Mouse (Mus musculus): ENCODE measurements around the gene Col9a1. TPM values are rescaled to one million over a fixed set of nuclear protein-coding genes. Genes with fewer than 3 reads are reported as not detected.

Gene Col9a1
- polyA plus RNA-seq, 1 experiment from 2014 or later = 0.07 TPM

DNA sequence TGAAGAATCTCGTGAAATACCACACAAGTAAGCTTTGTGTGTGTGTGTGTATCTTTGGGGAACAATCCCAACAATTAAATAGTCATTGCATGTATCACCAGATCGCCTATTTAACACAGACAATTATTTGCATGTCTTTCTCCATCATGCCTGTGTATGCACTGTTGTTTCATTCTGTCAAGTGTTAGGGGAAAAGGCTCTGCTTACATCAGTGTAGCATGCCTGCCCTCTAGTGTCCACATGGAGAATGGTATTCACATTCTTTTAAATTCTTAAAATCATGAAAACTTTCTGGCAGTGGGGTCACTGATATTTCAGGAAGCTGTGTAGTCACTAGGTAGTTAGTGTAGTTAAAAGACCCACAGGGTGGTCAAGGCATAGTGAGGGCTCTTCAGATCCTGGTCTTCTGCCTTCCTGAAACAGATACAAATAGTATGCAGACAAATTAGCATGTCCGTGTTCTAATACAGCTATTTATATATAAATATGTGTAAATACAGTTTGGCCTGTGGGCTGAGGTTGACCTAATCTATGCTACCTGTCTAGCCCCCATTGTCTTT, 71.8 kb downstream of the Col9a1 start:
- no peaks in the 10 kb centered on the region for H3K36me3 ChIP-seq (ENCODE audit: control insufficient read depth, insufficient read depth)
- H3K9ac ChIP-seq (ENCODE audit: low read depth, low read length) = no peak overlapping the region
- no peaks in the 10 kb centered on the region for H3K9me3 ChIP-seq (replicated peaks; ENCODE audit: control insufficient read depth, low read length)
- H3K27me3 ChIP-seq (ENCODE audit: control insufficient read depth, insufficient read depth, low read depth, low read length) = no peaks in the 10 kb centered on the region
- no peak overlapping the region for H3K27ac ChIP-seq (ENCODE audit: low read length)
- ATAC-seq (ENCODE audit: low read depth) = no peak
- no peak overlapping the region for H3K4me3 ChIP-seq (ENCODE audit: low read depth, low read length)
- H3K4me2 ChIP-seq (ENCODE audit: low read depth, low read length) = no peak overlapping the region
- 38% methylated on average over 3 of the region's 3 CpGs for WGBS (ENCODE audit: insufficient replicate concordance)
- H3K4me1 ChIP-seq (ENCODE audit: control insufficient read depth, low read depth, low read length) = no peaks in the 10 kb centered on the region

DNA sequence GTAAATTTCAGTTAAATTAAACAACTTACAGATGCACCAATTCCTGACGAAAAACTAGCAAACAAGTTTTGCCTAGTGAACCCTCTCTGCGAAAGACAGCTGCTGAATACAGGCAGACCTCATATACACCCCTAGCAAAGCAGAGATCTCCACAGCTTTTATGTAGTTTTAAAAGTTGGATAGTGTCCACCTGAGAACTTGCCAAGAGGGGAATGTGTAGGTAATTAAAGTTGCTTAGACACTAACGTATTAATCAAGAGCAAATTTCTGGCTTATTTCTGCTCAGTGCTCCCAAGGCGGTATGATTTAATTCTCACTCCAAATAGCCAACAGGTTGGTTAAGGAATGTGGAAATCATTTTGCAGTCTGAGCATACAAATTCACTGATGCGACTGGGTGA, 80.6 kb downstream of the Col9a1 start:
- ATAC-seq (ENCODE audit: low read depth) = no peak
- Histone ChIP-seq H3K4me2 (ENCODE audit: low read depth, low read length) (no peak overlapping the region), H3K27ac (ENCODE audit: low read length) (no peak overlapping the region), H3K4me3 (ENCODE audit: low read depth, low read length) (no peak overlapping the region), H3K9me3 (replicated peaks; ENCODE audit: control insufficient read depth, low read length) (no peaks in the 10 kb centered on the region), H3K4me1 (ENCODE audit: control insufficient read depth, low read depth, low read length) (no peaks in the 10 kb centered on the region), H3K27me3 (ENCODE audit: control insufficient read depth, insufficient read depth, low read depth, low read length) (no peaks in the 10 kb centered on the region), H3K36me3 (ENCODE audit: control insufficient read depth, insufficient read depth) (no peaks in the 10 kb centered on the region), H3K9ac (ENCODE audit: low read depth, low read length) (no peak overlapping the region)
- 61% methylated on average over 5 of the region's 5 CpGs for WGBS (ENCODE audit: insufficient replicate concordance)

DNA sequence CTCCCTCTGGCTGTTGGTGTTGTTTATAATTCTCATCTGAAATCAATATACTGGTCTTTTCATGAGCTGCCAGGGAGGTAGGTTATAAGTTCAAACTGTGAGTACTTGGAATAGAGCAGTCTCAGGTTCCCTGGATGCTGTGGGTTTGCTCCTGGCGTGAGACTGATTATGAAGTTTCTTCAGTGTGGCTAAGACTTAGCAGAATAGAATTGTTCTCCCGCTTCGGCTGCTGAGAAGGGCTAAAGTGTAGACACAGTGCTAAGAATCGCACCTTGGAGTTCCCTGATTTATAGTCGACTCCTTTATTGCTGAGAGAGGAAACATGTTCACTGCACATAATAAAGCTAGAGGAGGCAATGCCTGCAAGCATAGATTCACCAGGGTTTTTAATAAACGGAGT, 82.0 kb downstream of the Col9a1 start:
- no peaks in the 10 kb centered on the region for H3K4me1 ChIP-seq (ENCODE audit: control insufficient read depth, low read depth, low read length)
- H3K36me3 ChIP-seq (ENCODE audit: control insufficient read depth, insufficient read depth) = no peaks in the 10 kb centered on the region
- no peak for ATAC-seq (ENCODE audit: low read depth)
- no peaks in the 10 kb centered on the region for H3K9me3 ChIP-seq (replicated peaks; ENCODE audit: control insufficient read depth, low read length)
- 46% methylated on average over 6 of the region's 6 CpGs for WGBS (ENCODE audit: insufficient replicate concordance)
- H3K4me2 ChIP-seq (ENCODE audit: low read depth, low read length) = no peak overlapping the region
- no peak overlapping the region for H3K9ac ChIP-seq (ENCODE audit: low read depth, low read length)
- H3K27ac ChIP-seq (ENCODE audit: low read length) = no peak overlapping the region
- H3K27me3 ChIP-seq (ENCODE audit: control insufficient read depth, insufficient read depth, low read depth, low read length) = no peaks in the 10 kb centered on the region
- no peak overlapping the region for H3K4me3 ChIP-seq (ENCODE audit: low read depth, low read length)

DNA sequence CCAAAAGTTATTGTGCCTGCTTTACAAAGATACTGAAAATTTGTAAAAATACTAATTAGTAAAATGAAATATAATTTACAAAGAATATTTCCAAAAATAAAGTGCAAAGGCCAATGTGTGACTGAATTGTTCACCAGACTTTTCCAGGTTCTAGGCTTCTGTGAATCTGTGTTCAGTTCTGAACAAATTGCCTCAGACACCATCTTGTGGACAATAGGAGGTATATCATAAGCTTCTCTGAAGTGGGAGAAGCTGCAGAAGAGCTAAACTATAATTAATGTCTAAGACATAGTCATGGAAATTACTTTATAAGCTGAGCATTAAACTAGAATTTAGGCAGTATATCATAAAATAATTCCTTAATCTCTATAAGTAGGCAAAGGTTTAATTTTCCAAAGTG, 83.8 kb downstream of the Col9a1 start:
- no peak overlapping the region for H3K9ac ChIP-seq (ENCODE audit: low read depth, low read length)
- no peaks in the 10 kb centered on the region for H3K9me3 ChIP-seq (replicated peaks; ENCODE audit: control insufficient read depth, low read length)
- no peak for ATAC-seq (ENCODE audit: low read depth)
- H3K36me3 ChIP-seq (ENCODE audit: control insufficient read depth, insufficient read depth) = no peaks in the 10 kb centered on the region
- no peak overlapping the region for H3K4me3 ChIP-seq (ENCODE audit: low read depth, low read length)
- no peaks in the 10 kb centered on the region for H3K4me1 ChIP-seq (ENCODE audit: control insufficient read depth, low read depth, low read length)
- H3K27ac ChIP-seq (ENCODE audit: low read length) = no peak overlapping the region
- H3K27me3 ChIP-seq (ENCODE audit: control insufficient read depth, insufficient read depth, low read depth, low read length) = no peaks in the 10 kb centered on the region
- no peak overlapping the region for H3K4me2 ChIP-seq (ENCODE audit: low read depth, low read length)

DNA sequence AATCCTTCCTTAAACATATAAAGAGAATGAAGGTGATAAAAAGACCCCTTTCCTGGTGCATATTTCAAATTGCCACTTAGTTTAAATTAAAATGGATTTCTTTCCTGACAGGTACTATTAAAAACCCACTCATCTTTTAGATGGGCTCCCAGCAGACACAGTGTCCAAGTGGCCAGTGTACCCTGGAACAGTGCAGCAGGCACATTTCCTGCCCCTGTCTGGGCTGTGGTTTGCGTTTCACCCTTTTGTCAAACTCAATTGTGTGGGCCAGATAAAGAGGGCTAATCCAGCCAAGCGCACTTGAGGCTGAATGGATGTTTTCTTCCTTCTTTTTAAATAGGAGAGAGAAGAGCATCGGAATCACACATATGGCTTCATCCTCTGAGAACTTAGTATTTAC, 89.6 kb downstream of the Col9a1 start:
- no peak overlapping the region for H3K27ac ChIP-seq (ENCODE audit: low read length)
- no peaks in the 10 kb centered on the region for H3K4me1 ChIP-seq (ENCODE audit: control insufficient read depth, low read depth, low read length)
- no peaks in the 10 kb centered on the region for H3K9me3 ChIP-seq (replicated peaks; ENCODE audit: control insufficient read depth, low read length)
- 34% methylated on average over 3 of the region's 3 CpGs for WGBS (ENCODE audit: insufficient replicate concordance)
- no peak overlapping the region for H3K9ac ChIP-seq (ENCODE audit: low read depth, low read length)
- no peaks in the 10 kb centered on the region for H3K27me3 ChIP-seq (ENCODE audit: control insufficient read depth, insufficient read depth, low read depth, low read length)
- no peak overlapping the region for H3K4me3 ChIP-seq (ENCODE audit: low read depth, low read length)
- H3K36me3 ChIP-seq (ENCODE audit: control insufficient read depth, insufficient read depth) = no peaks in the 10 kb centered on the region
- H3K4me2 ChIP-seq (ENCODE audit: low read depth, low read length) = no peak overlapping the region
- ATAC-seq (ENCODE audit: low read depth) = no peak

DNA sequence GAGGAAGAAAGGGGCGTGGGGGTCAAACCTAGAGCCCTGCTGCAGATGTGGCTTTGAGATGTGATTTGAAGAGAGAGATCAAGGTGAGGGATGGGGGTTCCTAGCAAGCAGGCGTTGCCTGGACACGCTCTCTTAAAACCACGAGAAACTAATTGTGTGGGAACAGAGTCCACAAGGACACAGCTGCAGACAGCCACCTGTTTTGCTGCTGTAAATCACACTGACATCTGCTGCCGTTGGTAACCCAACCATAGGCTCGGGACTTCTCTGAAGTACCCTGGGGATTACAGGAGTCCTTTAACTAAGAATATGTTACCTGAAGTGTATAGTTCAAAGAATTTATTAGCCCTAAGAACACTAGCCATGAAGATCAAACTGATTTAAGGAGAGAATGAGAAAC, 109.0 kb downstream of the Col9a1 start:
- Histone ChIP-seq H3K9me3 (replicated peaks; ENCODE audit: control insufficient read depth, low read length) (no peaks in the 10 kb centered on the region), H3K36me3 (ENCODE audit: control insufficient read depth, insufficient read depth) (no peaks in the 10 kb centered on the region), H3K4me3 (ENCODE audit: low read depth, low read length) (no peak overlapping the region), H3K4me1 (ENCODE audit: control insufficient read depth, low read depth, low read length) (no peaks in the 10 kb centered on the region), H3K27ac (ENCODE audit: low read length) (no peak overlapping the region), H3K9ac (ENCODE audit: low read depth, low read length) (no peak overlapping the region), H3K4me2 (ENCODE audit: low read depth, low read length) (no peak overlapping the region), H3K27me3 (ENCODE audit: control insufficient read depth, insufficient read depth, low read depth, low read length) (no peaks in the 10 kb centered on the region)
- 23% methylated on average over 6 of the region's 6 CpGs for WGBS (ENCODE audit: insufficient replicate concordance)
- no peak for ATAC-seq (ENCODE audit: low read depth)

DNA sequence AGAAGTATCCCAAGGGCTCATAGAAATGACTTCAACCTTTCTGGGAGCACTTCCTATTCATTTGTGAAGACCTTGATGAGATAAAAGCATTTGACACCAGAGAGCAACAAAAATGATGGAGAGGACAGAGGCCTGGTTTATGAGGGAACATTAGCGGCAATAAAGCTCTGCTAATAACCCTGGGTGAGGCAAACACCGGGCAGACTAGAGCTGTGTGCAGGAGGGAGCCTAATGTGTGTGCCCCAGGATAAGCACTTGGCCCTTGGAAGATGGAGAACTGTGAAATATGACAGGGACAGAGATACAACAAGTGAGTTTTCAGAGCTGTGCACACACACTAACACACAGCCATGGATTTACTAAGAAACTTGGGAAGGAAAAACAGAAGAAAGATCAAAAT, 115.1 kb downstream of the Col9a1 start:
- WGBS (ENCODE audit: insufficient replicate concordance) = 50% methylated on average over 2 of the region's 2 CpGs
- Histone ChIP-seq H3K27me3 (ENCODE audit: control insufficient read depth, insufficient read depth, low read depth, low read length) (no peaks in the 10 kb centered on the region), H3K9ac (ENCODE audit: low read depth, low read length) (no peak overlapping the region), H3K36me3 (ENCODE audit: control insufficient read depth, insufficient read depth) (no peaks in the 10 kb centered on the region), H3K4me2 (ENCODE audit: low read depth, low read length) (no peak overlapping the region), H3K27ac (ENCODE audit: low read length) (no peak overlapping the region), H3K4me3 (ENCODE audit: low read depth, low read length) (no peak overlapping the region), H3K4me1 (ENCODE audit: control insufficient read depth, low read depth, low read length) (no peaks in the 10 kb centered on the region), H3K9me3 (replicated peaks; ENCODE audit: control insufficient read depth, low read length) (no peaks in the 10 kb centered on the region)
- ATAC-seq (ENCODE audit: low read depth) = no peak

DNA sequence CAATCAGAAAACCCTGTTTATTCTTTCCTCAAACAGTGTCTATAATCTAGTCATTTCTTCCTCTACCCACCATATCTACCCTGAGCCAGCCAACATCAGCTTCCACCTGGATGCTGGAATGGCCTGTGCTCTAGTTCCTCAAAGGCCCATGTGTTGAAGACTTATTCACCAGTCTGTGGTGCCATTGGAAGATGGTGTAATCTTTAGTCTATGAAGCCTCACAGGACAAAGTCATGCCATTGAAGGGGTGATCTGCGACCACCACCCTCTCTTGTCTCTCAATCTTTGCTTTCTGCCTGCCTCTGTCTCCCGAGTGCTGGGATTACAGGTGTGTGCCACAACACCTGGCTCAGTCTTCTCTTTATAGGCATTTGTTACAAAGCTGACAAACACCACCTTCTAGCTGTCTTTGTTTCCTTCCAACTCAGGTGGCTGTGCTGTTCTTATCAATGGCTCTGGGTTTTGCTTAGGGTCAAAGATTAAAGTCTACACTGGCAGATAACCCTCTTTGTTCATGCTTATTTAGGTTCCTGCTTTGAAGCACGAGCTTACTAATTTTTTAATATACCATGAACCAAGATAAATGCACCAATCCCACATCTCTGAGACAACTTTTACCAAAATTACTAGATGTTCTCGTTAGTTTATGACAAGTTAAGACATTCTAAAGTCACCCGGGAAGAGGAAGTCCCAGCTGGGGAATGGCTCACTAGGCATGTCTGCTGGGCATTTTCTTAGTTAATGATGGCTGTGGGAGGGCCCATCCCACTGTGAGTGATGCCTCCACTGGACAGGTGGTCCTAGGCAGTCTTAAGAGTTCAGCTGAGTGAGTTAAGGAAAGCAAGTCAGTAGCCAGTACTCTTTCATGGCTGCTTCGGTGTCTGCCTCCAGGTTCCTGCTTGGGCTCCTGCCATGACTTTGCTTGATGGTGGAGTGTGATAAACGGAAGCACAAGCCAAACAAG, 117.9 kb downstream of the Col9a1 start:
- WGBS (ENCODE audit: insufficient replicate concordance) = 56% methylated on average over 7 of the region's 7 CpGs
- ATAC-seq (ENCODE audit: low read depth) = no peak
- Histone ChIP-seq H3K4me1 (ENCODE audit: control insufficient read depth, low read depth, low read length) (no peaks in the 10 kb centered on the region), H3K4me2 (ENCODE audit: low read depth, low read length) (no peak overlapping the region), H3K9me3 (replicated peaks; ENCODE audit: control insufficient read depth, low read length) (no peaks in the 10 kb centered on the region), H3K4me3 (ENCODE audit: low read depth, low read length) (no peak overlapping the region), H3K27ac (ENCODE audit: low read length) (no peak overlapping the region), H3K36me3 (ENCODE audit: control insufficient read depth, insufficient read depth) (no peaks in the 10 kb centered on the region), H3K9ac (ENCODE audit: low read depth, low read length) (no peak overlapping the region), H3K27me3 (ENCODE audit: control insufficient read depth, insufficient read depth, low read depth, low read length) (no peaks in the 10 kb centered on the region)

DNA sequence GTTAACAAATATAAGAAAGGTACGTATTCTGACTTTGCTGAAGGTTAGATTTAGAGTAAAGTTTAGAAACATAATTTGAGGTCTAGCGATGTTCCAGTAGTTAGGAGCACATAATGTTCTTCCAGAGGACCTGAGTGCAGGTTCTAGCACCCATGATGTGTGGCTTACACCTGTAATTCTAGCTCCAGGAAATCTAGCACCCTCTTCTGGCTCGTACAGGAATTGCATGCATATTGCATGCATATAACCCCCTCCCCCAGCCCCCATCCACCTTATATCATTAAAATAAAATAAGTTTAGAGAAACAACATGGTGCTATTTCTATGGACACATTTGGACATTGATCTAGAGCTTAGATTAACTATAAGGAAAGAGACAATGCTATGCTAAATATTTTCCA, 123.3 kb downstream of the Col9a1 start:
- 65% methylated on average over 3 of the region's 3 CpGs for WGBS (ENCODE audit: insufficient replicate concordance)
- Histone ChIP-seq H3K4me2 (ENCODE audit: low read depth, low read length) (no peak overlapping the region), H3K27ac (ENCODE audit: low read length) (no peak overlapping the region), H3K4me3 (ENCODE audit: low read depth, low read length) (no peak overlapping the region), H3K36me3 (ENCODE audit: control insufficient read depth, insufficient read depth) (no peaks in the 10 kb centered on the region), H3K9ac (ENCODE audit: low read depth, low read length) (no peak overlapping the region), H3K27me3 (ENCODE audit: control insufficient read depth, insufficient read depth, low read depth, low read length) (no peaks in the 10 kb centered on the region), H3K9me3 (replicated peaks; ENCODE audit: control insufficient read depth, low read length) (no peaks in the 10 kb centered on the region), H3K4me1 (ENCODE audit: control insufficient read depth, low read depth, low read length) (no peaks in the 10 kb centered on the region)
- ATAC-seq (ENCODE audit: low read depth) = no peak
